Mouse (Mus musculus): ENCODE results near the gene Golga5.

DNA sequence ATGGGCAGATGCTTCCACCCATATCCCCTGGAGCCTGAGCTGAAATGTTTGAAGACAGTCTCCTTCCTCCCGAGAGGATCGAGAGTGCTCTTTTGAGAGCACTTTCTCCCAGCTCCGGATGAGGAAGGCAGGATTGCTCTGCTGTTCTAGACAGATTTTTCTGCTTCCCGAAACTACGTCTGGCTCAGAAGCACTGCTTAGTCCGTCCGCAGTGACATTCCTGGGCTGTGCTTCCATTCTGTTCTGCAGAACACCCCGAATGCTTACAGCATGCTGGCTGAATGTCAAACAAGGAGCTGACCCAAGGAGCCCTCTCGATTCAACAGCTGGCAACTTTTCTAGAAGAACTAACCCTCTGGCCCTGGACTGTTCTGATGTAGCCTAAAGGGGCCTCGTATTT lies 18.5 kb upstream of the Golga5 start:
- TF ChIP-seq ZC3H11A (IDR thresholded peaks at IDR 0.05; ENCODE audit: borderline replicate concordance, low read depth, low read length) (no peak), MAFK (IDR thresholded peaks at IDR 0.05; ENCODE audit: insufficient read depth, low read depth, low read length) (no peak)

All from ES-E14 (cell line).